Mouse (Mus musculus) myocyte (in vitro differentiated cells): Measurements from ENCODE around the gene St6galnac1.

ENCODE experiments used
- E2F4 ChIP-seq: IDR thresholded peaks from one replicate; pipeline ENCODE4 v1.6.1; 2011; ENCODE audit warnings: mild to moderate bottlenecking, control low read depth, moderate library complexity; ENCODE audit not compliant: insufficient read depth
- MAX ChIP-seq: IDR thresholded peaks from one replicate; pipeline ENCODE4 v1.6.1; 2011; ENCODE audit warnings: low read depth, mild to moderate bottlenecking, control low read depth
- POLR2A ChIP-seq: IDR thresholded peaks from one replicate; pipeline ENCODE4 v1.6.1; 2011; ENCODE audit warnings: low read depth, mild to moderate bottlenecking, control low read depth, moderate library complexity; ENCODE audit not compliant: insufficient read length
- POLR2AphosphoS2 ChIP-seq: IDR thresholded peaks from one replicate; pipeline ENCODE4 v1.6.1; 2011; ENCODE audit warnings: low read depth, control low read depth; ENCODE audit not compliant: insufficient read length

DNA sequence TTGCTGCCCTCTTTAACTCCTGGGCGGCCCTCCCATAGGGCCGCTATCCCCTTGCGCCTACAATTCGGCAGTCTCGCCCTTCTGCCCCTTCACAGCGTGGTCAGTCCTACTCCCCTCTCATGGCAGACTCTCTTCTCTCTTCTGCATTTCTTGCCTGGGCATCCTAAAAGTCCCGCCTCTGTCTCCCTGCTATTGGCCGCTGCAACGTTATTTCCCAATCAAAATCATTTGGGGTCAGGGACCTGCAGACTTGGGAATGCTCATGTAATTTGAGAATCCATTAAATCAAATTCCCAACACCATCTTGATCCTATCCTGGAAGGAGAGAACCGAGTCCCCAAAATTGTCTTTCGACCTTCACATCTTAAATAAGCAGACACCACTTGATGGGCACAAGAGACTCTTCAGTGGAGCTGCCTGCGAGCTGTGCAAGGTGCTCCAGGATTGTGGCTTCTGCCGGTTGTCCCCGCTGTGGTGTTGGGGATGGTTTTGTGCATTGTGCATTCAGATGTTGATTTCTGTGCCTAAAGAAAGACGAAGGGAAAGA, 54.9 kb downstream of the St6galnac1 start:
- TF ChIP-seq POLR2A: no peak
- TF ChIP-seq POLR2AphosphoS2: no peak
- no peak for TF ChIP-seq MAX
- TF ChIP-seq E2F4: no peak
